In the genomic region with DNA sequence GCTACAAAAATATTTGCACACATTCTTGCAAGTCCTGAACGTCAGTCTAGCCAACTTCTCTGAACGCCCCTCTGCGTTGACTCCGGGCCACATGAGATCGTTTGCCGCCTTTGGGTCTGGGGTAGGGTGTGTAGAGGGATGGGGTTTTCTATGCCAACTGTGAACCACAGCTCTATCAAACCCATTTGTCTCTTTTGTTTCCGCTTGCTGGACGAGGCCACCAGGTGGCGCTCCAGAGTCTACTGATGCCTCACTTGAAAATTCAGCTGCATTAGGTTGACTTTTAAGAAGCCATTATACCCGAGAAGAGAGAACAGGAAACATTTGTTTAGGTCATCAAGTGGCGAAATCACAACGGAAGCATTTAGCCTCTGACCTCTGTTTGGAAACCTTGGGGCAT, we compare ENCODE assay signal across 8 mouse cellular contexts. TPM values are rescaled to one million over a fixed set of nuclear protein-coding genes. Genes with fewer than 3 reads are reported as not detected.
DNase-seq lines count a peak whose midpoint lies in the region.

No protein-coding gene starts in this region.

- intact Hi-C loops in gastrocnemius, postnatal 36 days (cut with DNase I) = loop anchor here (5.0 kb wide), 2 partner anchors 103 to 358 kb away; no protein-coding TSS in a partner anchor

- DNase-seq in CD4-positive helper T cell, adult 2 months (ENCODE audit: low read depth, low spot score) = peak; percentile 70
- peak; percentile 49 for DNase-seq in WW6 (ENCODE audit: low read depth, low spot score)
- DNase-seq in cerebellum, postnatal 4 days (ENCODE audit: low spot score in 2 of 2) = peak; percentile 82 to 83
- peak; percentile 56 to 58 for DNase-seq in gastrocnemius, postnatal 36 days
- peak; percentile 90 to 91 for DNase-seq in kidney, postnatal 4 days
- peak; percentile 80 for DNase-seq in lung, postnatal 14 days
- DNase-seq in retina, postnatal 1 day = peak; percentile 82
- peak; percentile 88 for DNase-seq in thymus, postnatal 4 days

RNA-seq across cellular contexts. Expression of gene Hspa8, which starts 33.8 kb away (rescaled TPM):
- total RNA-seq in gastrocnemius, postnatal 36 days (2021) = 1,000 to 10,000 TPM; 1,032 to 1,188 TPM

RNA-seq across cellular contexts. Expression of gene Bsx, which starts 39.4 kb away (rescaled TPM):
- total RNA-seq in gastrocnemius, postnatal 36 days (2021) = not detected

Comparison
In these comparisons a context has a peak if more than half of its experiments do, and no peak if none do; other contexts are left out.
1. Peak in every context shown above with its lines: DNase-seq.